Mouse (Mus musculus) lung, postnatal 0 days (tissue): Measurements from ENCODE around the gene Ehd2. TPM values are rescaled to one million over a fixed set of nuclear protein-coding genes. Genes with fewer than 3 reads are reported as not detected.

Source experiments
- ATAC-seq: fragments of 200-750 bp; cut with Nextera tagmentation; 2 replicates; pipeline ENCODE4 v1.8.0; 2017; ENCODE audit warnings: moderate library complexity
- DNase-seq: peaks from one replicate; pipeline ENCODE4 v3.0.0-alpha.2; 2016; ENCODE audit warnings: low spot score
- H3K27ac ChIP-seq: fragments of 300-500 bp; sonication (generic); 2 replicates; pipeline ENCODE4 v1.5.1; 2014; ENCODE audit warnings: antibody characterized with exemption, mild to moderate bottlenecking, low read length, mixed read lengths
- H3K27me3 ChIP-seq: fragments of 300-500 bp; sonication (generic); replicated peaks from 2 replicates; pipeline ENCODE4 v1.6.1; 2014; ENCODE audit warnings: low read length, mixed read lengths; ENCODE audit not compliant: insufficient read depth
- H3K36me3 ChIP-seq: fragments of 300-500 bp; sonication (generic); 2 replicates; pipeline ENCODE4 v1.6.1; 2014; ENCODE audit warnings: low read length, mixed read lengths; ENCODE audit not compliant: insufficient read depth
- H3K4me1 ChIP-seq: fragments of 300-500 bp; sonication (generic); 2 replicates; pipeline ENCODE4 v1.6.1; 2014; ENCODE audit warnings: antibody characterized with exemption, low read depth, low read length, mixed read lengths; ENCODE audit not compliant: insufficient read depth
- H3K4me2 ChIP-seq: fragments of 300-500 bp; sonication (generic); replicated peaks from 2 replicates; pipeline ENCODE4 v1.6.1; 2014; ENCODE audit warnings: low read depth, mild to moderate bottlenecking, low read length, moderate library complexity, mixed read lengths
- H3K4me3 ChIP-seq: fragments of 300-500 bp; sonication (generic); 2 replicates; pipeline ENCODE4 v1.5.1; 2014; ENCODE audit warnings: low read depth, low read length
- H3K9ac ChIP-seq: fragments of 300-500 bp; sonication (generic); replicated peaks from 2 replicates; pipeline ENCODE4 v1.6.1; 2014; ENCODE audit warnings: low read depth, mild to moderate bottlenecking
- H3K9me3 ChIP-seq: fragments of 300-500 bp; sonication (generic); 2 replicates; pipeline ENCODE4 v1.6.1; 2016; ENCODE audit warnings: low read length, mixed read lengths
- CTCF ChIP-seq: IDR thresholded peaks from 2 replicates; pipeline ENCODE4 v1.5.1; 2016; ENCODE audit warnings: antibody characterized with exemption, mild to moderate bottlenecking
- EP300 ChIP-seq: IDR thresholded peaks from 2 replicates; pipeline ENCODE4 v1.6.1; 2016; ENCODE audit warnings: antibody characterized with exemption, mild to moderate bottlenecking, control low read depth
- WGBS: fragments of 180-500 bp; shearing (Covaris S2); extraction: QIAGEN DNeasy Blood & Tissue Kit; methylation state at CpG from one replicate; pipeline ENCODE4 v1.1.7; 2014; 5-methylcytosine and 5-hydroxymethylcytosine counted together
- polyA plus RNA-seq: library from polyadenylated mRNA; unstranded; fragments of >200 nt; fragmentation: Nextera tagmentation; extraction: Ambion mirVana; gene quantifications from 2 replicates; pipeline ENCODE4 v1.2.1, GENCODE M21; 2015

Ehd2 gene
- polyA plus RNA-seq, 1 experiment from 2014 or later, result 92.2 TPM

- no peak overlapping the region for H3K4me2 ChIP-seq
- H3K4me3 ChIP-seq, result no peak overlapping the region
- H3K9me3 ChIP-seq, result no peaks in the 10 kb centered on the region
- WGBS, result 52% methylated on average over 3 of the region's 3 CpGs
- H3K9ac ChIP-seq, result no peak overlapping the region
- peaks cover 49% of the 10 kb centered on the region for H3K36me3 ChIP-seq
- DNase-seq (no peak), ATAC-seq (no peak)
- no peak overlapping the region for H3K27ac ChIP-seq
- peaks cover 19% of the 10 kb centered on the region; the same call in 1 of the 2 replicates for H3K4me1 ChIP-seq
- TF ChIP-seq EP300 (no peak), CTCF (no peak)
- no peaks in the 10 kb centered on the region for H3K27me3 ChIP-seq
Observed at GRCm38 (mm10) chr7:15952416-15952815, 15.0 kb downstream of the Ehd2 start.

DNA sequence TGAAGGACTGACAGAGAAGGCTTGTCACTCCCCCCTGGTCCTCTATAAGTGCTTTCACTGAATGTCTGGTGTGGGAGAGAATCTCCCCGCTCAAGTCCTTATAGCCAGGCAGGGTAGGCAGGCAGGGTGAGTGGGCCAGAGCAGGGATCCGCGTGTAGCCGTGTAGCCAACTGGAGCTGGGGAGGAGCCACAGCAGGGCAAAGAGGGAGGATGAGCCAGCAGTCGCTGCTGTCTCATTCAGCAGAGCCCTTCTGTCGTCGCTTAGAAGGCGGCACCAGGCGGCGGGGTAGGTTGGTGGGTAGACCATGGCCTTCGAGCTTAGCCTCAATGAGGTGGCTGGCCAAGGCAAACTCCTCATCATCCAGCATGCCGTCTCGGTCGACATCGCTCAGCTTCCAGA, 17.4 kb downstream of the Ehd2 start:
- ATAC-seq, result no peak
- no peak overlapping the region for H3K4me2 ChIP-seq
- peaks cover 38% of the 10 kb centered on the region for H3K36me3 ChIP-seq
- TF ChIP-seq CTCF (no peak), EP300 (no peak)
- H3K9me3 ChIP-seq, result no peaks in the 10 kb centered on the region
- H3K27ac ChIP-seq, result no peak overlapping the region
- no peak for DNase-seq
- 82% methylated on average over 15 of the region's 15 CpGs for WGBS
- no peak overlapping the region for H3K9ac ChIP-seq
- H3K4me3 ChIP-seq, result no peak overlapping the region
- H3K4me1 ChIP-seq, result peaks cover 23% of the 10 kb centered on the region; the same call in 1 of the 2 replicates
- H3K27me3 ChIP-seq, result no peaks in the 10 kb centered on the region

DNA sequence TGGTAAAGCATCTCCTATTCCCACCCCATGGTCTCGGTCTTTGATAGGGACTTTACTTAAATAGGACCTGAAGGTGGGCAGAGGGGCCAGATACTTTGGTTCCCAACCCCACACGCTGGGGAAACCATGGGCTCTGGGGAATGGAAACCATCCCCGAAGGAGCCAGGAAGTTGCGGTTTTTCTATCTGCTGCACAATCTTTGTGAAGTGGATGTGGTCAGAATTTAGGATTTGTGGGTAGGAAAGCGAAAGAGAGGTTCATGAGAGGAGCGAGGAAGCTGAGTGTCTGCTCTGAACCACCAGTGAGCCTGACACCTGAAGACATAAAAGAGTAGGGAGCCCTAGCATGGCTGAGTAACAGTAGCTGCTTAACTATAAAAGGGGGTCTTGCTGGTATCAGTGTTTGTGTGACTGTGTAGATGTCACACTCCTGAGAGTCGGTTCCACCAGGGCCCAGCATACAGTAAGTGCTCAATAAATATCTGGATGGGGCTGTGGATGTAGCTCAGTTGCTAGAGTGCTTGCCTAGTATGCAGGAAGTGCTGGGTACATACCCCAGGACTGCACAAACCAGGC, 18.1 kb downstream of the Ehd2 start:
- Histone ChIP-seq H3K27me3 (no peaks in the 10 kb centered on the region), H3K4me2 (peak overlapping the region; percentile 49; the same call in 1 of the 2 replicates), H3K4me1 (peaks cover 21% of the 10 kb centered on the region; the same call in 1 of the 2 replicates), H3K4me3 (no peak overlapping the region), H3K27ac (peak overlapping the region; percentile 74), H3K9me3 (no peaks in the 10 kb centered on the region), H3K36me3 (peaks cover 38% of the 10 kb centered on the region), H3K9ac (no peak overlapping the region; the same call in 1 of the 2 replicates)
- ATAC-seq, result no peak
- WGBS, result 69% methylated on average over 7 of the region's 7 CpGs
- no peak for TF ChIP-seq CTCF
- no peak for TF ChIP-seq EP300
- no peak for DNase-seq

- Histone ChIP-seq H3K36me3 (peaks cover 41% of the 10 kb centered on the region), H3K4me2 (peak overlapping the region; percentile 49), H3K27ac (peak overlapping the region; percentile 74), H3K4me1 (peaks cover 21% of the 10 kb centered on the region; the same call in 1 of the 2 replicates), H3K4me3 (peak overlapping the region; percentile 18; the same call in 1 of the 2 replicates), H3K9me3 (no peaks in the 10 kb centered on the region), H3K9ac (no peak overlapping the region), H3K27me3 (no peaks in the 10 kb centered on the region)
- WGBS, result 2% methylated on average over 23 of the region's 23 CpGs
- peak; percentile 94 for DNase-seq
- peak; percentile 95 for TF ChIP-seq CTCF
- TF ChIP-seq EP300, result peak; percentile 87
- ATAC-seq, result peak; percentile 85
Observed at GRCm38 (mm10) chr7:15948381-15948941, 18.9 kb downstream of the Ehd2 start.

GRCm38 (mm10) chr7:15947653-15948260, 19.6 kb downstream of the Ehd2 start:
- no peaks in the 10 kb centered on the region for H3K27me3 ChIP-seq
- H3K4me1 ChIP-seq, result peaks cover 21% of the 10 kb centered on the region; the same call in 1 of the 2 replicates
- H3K36me3 ChIP-seq, result peaks cover 43% of the 10 kb centered on the region
- H3K9ac ChIP-seq, result no peak overlapping the region
- 41% methylated on average over 4 of the region's 4 CpGs for WGBS
- H3K4me3 ChIP-seq, result no peak overlapping the region
- DNase-seq, result no peak
- ATAC-seq, result no peak
- peak overlapping the region; percentile 49; the same call in 1 of the 2 replicates for H3K4me2 ChIP-seq
- peak overlapping the region; percentile 74; the same call in 1 of the 2 replicates for H3K27ac ChIP-seq
- TF ChIP-seq CTCF (no peak), EP300 (no peak)
- no peaks in the 10 kb centered on the region for H3K9me3 ChIP-seq
